Mouse (Mus musculus): ENCODE results near the gene Dnlz. TPM values are rescaled to one million over a fixed set of nuclear protein-coding genes. Genes with fewer than 3 reads are reported as not detected.

Dnlz gene
- polyA plus RNA-seq, 1 experiment: 35.3 TPM

DNA sequence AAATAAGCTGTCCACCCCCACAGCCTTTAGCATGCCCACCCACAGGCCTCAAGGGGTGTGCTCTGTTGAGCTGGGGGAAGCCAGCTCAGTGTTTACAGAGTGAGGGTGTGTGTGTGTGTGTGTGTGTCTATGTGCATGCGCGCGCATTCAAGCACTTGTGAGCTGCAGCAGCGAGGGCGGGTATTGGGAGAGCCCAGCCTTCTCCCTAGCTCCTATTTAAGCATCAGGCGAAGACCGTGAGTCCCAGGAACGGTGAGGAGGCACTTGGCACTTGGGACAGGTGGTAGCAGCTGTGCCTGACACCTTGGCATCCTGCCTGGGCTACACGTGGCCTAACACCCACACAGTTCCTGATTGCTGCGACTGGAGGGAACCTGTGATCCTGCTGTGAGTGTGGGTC, 9.9 kb downstream of the Dnlz start:
- Histone ChIP-seq H3K27me3 (replicated peaks) (no peaks in the 10 kb centered on the region), H3K9me3 (no peaks in the 10 kb centered on the region), H3K4me3 (replicated peaks) (peak overlapping the region; percentile 90), H3K36me3 (replicated peaks; ENCODE audit: low read length) (peaks cover 81% of the 10 kb centered on the region), H3K4me1 (peaks cover 85% of the 10 kb centered on the region)
- TF ChIP-seq FLI1 (IDR thresholded peaks at IDR 0.05; ENCODE audit: low read length) (no peak), GATA1 (IDR thresholded peaks at IDR 0.05; ENCODE audit: borderline replicate concordance, low read length) (no peak)

GRCm38 (mm10) chr2:26341510-26341981, 10.4 kb downstream of the Dnlz start:
- Histone ChIP-seq H3K4me3 (replicated peaks) (peak overlapping the region; percentile 90), H3K9me3 (no peaks in the 10 kb centered on the region), H3K27me3 (replicated peaks) (no peaks in the 10 kb centered on the region), H3K4me1 (peaks cover 80% of the 10 kb centered on the region), H3K36me3 (replicated peaks; ENCODE audit: low read length) (peaks cover 76% of the 10 kb centered on the region)
- TF ChIP-seq FLI1 (IDR thresholded peaks at IDR 0.05; ENCODE audit: low read length) (no peak), GATA1 (IDR thresholded peaks at IDR 0.05; ENCODE audit: borderline replicate concordance, low read length) (no peak)

DNA sequence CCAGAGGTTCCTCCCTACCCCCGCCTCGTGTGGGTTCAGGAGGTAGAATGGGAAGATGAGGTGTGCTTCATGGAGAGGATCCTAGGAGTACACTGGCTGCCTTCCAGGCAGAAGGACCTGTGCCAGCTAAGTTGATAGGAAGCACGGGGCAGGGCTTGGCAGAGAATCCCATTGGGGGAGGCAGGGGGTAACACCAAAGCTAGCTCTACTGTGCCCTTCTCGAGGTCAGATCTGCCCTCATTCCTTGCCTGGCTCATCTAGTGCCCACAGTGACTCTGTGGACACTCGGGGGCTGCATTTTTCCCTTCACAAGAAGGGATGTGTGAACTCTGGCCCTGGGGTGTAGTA, 12.7 kb downstream of the Dnlz start:
- Histone ChIP-seq H3K4me1 (peaks cover 60% of the 10 kb centered on the region), H3K4me3 (replicated peaks) (peak overlapping the region; percentile 4), H3K36me3 (replicated peaks; ENCODE audit: low read length) (peaks cover 52% of the 10 kb centered on the region), H3K27me3 (replicated peaks) (no peaks in the 10 kb centered on the region), H3K9me3 (no peaks in the 10 kb centered on the region)
- TF ChIP-seq FLI1 (IDR thresholded peaks at IDR 0.05; ENCODE audit: low read length) (no peak), GATA1 (IDR thresholded peaks at IDR 0.05; ENCODE audit: borderline replicate concordance, low read length) (no peak)

DNA sequence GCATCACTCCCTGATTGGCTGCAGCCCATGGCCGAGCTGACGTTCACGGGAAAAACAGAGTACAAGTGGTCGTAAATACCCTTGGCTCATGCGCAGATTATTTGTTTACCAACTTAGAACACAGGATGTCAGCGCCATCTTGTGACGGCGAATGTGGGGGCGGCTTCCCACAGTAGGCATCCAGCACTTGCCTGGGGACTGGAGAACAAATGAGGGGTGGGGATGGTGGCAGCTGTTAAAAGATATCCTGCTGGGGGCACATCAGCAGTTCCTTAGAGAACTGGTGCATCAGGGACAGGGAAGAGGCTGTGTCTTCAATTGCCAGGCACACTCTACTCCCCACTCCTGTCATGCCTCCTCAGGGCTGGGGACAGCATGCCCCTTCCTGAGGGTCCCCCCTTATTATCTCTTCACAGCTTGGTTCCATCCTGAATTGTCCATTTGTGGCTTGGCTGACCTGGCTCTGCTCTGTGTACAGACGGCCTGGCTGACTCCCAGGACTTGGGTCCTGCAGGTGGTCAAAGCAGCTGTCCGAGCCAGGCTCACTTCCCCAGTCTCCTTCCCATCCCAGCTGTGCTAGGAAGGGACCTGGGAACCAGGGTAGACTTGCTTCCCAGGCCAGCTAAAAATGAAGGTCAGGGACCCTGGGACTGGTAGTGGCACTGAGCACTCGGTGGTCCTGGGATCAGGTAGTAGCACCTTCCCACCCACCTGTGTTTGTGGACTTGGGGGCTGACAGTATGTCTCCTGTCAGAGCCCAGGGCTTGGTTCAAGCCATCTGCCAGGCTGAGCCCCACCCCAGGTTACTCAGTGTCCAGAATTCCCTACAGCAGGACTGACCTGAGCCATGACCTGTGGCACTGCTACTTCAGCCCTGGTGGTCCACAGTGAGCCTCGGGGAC, 13.4 kb downstream of the Dnlz start:
- no peaks in the 10 kb centered on the region for H3K9me3 ChIP-seq
- no peak for TF ChIP-seq FLI1 (IDR thresholded peaks at IDR 0.05; ENCODE audit: low read length)
- no peak for TF ChIP-seq GATA1 (IDR thresholded peaks at IDR 0.05; ENCODE audit: borderline replicate concordance, low read length)
- H3K27me3 ChIP-seq (replicated peaks): no peaks in the 10 kb centered on the region
- H3K4me1 ChIP-seq: peaks cover 54% of the 10 kb centered on the region
- H3K36me3 ChIP-seq (replicated peaks; ENCODE audit: low read length): peaks cover 46% of the 10 kb centered on the region
- H3K4me3 ChIP-seq (replicated peaks): peak overlapping the region; percentile 35

- Histone ChIP-seq H3K4me3 (replicated peaks) (peak overlapping the region; percentile 71), H3K27me3 (replicated peaks) (no peaks in the 10 kb centered on the region), H3K9me3 (no peaks in the 10 kb centered on the region), H3K36me3 (replicated peaks; ENCODE audit: low read length) (peaks cover 28% of the 10 kb centered on the region), H3K4me1 (peaks cover 70% of the 10 kb centered on the region)
- TF ChIP-seq FLI1 (IDR thresholded peaks at IDR 0.05; ENCODE audit: low read length): no peak
- no peak for TF ChIP-seq GATA1 (IDR thresholded peaks at IDR 0.05; ENCODE audit: borderline replicate concordance, low read length)
Observed at GRCm38 (mm10) chr2:26330702-26331101, 21.2 kb downstream of the Dnlz start.

DNA sequence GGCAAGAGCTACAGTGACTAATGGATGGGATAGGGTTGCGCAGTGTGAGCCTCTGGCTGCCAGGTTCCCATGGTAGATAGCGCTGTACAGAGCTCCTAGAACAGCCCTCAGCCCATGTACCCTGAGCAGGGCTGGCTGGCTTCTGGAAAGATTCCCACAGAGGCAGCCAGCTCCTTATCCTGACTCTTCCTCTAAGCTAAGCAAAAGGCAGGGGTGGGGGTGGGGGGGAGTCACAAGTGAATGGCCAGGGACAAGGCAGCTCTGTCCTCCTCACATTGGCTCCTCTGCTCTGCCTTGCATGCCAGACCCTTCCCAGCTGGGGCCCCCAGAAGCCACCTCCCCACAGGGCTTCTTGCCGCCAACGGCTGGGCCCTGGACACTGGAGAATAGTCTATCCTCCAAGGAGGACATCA, 21.8 kb downstream of the Dnlz start:
- Histone ChIP-seq H3K4me3 (replicated peaks) (peak overlapping the region; percentile 42), H3K9me3 (no peaks in the 10 kb centered on the region), H3K4me1 (peaks cover 77% of the 10 kb centered on the region), H3K27me3 (replicated peaks) (no peaks in the 10 kb centered on the region), H3K36me3 (replicated peaks; ENCODE audit: low read length) (peaks cover 34% of the 10 kb centered on the region)
- TF ChIP-seq GATA1 (IDR thresholded peaks at IDR 0.05; ENCODE audit: borderline replicate concordance, low read length) (no peak), FLI1 (IDR thresholded peaks at IDR 0.05; ENCODE audit: low read length) (no peak)

DNA sequence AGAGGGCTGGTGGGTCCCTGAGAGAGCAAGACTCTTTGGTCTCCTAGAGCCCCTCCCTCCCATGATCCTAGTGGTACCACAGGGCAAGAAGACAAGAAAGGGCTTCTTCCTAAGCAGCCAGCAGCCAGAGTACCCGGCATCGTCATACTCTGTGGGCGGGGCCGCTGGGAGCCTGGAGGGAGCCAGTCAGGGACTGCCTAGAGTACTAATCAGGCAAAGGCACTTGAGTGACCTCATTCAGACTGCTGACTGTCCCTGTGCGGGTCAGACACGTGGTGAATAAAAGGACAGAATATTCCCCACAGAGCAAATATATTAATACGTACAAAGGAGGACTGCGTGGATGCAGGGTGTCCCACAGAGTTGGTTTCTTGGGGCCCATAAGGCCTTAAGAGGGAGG, 22.5 kb downstream of the Dnlz start:
- Histone ChIP-seq H3K27me3 (replicated peaks) (no peaks in the 10 kb centered on the region), H3K36me3 (replicated peaks; ENCODE audit: low read length) (peaks cover 40% of the 10 kb centered on the region), H3K4me3 (replicated peaks) (peak overlapping the region; percentile 59), H3K4me1 (peaks cover 83% of the 10 kb centered on the region), H3K9me3 (no peaks in the 10 kb centered on the region)
- no peak for TF ChIP-seq GATA1 (IDR thresholded peaks at IDR 0.05; ENCODE audit: borderline replicate concordance, low read length)
- TF ChIP-seq FLI1 (IDR thresholded peaks at IDR 0.05; ENCODE audit: low read length): no peak

DNA sequence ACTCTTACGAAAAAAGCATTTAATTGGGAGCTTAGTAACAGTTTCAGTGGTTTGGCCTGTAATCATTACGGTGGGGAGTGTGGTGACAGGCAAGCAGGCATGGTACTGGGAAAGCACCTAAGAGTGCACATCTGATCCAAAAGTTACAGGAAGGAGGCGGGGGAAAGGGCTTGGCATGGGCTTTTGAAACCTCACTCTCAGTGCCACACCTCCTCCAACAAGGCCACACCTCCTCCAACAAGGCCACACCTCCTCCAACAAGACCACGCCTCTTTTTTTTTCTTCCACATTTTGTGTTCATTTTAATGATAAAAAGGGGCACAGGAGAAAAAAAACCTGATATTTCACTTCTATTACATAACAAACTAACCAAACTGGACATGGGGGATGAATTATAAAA, 24.1 kb downstream of the Dnlz start:
- Histone ChIP-seq H3K27me3 (replicated peaks) (no peaks in the 10 kb centered on the region), H3K4me1 (peaks cover 90% of the 10 kb centered on the region)

GRCm38 (mm10) chr2:26325386-26326181, 26.3 kb downstream of the Dnlz start:
- no peak for TF ChIP-seq GATA1 (IDR thresholded peaks at IDR 0.05; ENCODE audit: borderline replicate concordance, low read length)
- TF ChIP-seq FLI1 (IDR thresholded peaks at IDR 0.05; ENCODE audit: low read length): no peak
- H3K4me3 ChIP-seq (replicated peaks): peak overlapping the region; percentile 71
- peaks cover 3% of the 10 kb centered on the region for H3K27me3 ChIP-seq (replicated peaks)
- peaks cover 90% of the 10 kb centered on the region for H3K4me1 ChIP-seq
- H3K36me3 ChIP-seq (replicated peaks; ENCODE audit: low read length): peaks cover 57% of the 10 kb centered on the region
- no peaks in the 10 kb centered on the region for H3K9me3 ChIP-seq

More for the DNA sequence above, 24.1 kb downstream of the Dnlz start:
- TF ChIP-seq GATA1 (IDR thresholded peaks at IDR 0.05; ENCODE audit: borderline replicate concordance, low read length): no peak
- H3K4me3 ChIP-seq (replicated peaks): no peak overlapping the region
- no peaks in the 10 kb centered on the region for H3K9me3 ChIP-seq
- H3K36me3 ChIP-seq (replicated peaks; ENCODE audit: low read length): peaks cover 55% of the 10 kb centered on the region

DNA sequence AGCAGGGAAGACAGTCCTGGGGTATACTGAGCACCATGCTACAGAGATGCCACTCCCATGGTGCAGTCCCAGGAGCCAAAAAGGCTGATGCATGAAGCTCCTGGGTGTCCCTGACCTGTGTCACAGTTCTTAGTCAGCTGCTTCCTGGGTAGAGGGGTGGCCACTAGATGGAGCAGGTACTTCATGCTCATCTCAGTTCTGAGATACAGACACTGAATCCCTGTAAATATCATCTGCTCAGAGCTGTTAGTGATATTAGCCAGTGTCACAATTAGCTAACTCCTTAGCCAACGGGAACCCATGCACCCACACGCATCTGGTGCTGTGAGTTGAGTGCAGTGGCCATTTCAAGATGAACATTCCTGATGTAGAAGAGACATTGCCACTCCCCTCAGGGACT, 27.0 kb downstream of the Dnlz start:
- Histone ChIP-seq H3K27me3 (replicated peaks) (peaks cover 7% of the 10 kb centered on the region), H3K4me3 (replicated peaks) (peak overlapping the region; percentile 6), H3K36me3 (replicated peaks; ENCODE audit: low read length) (peaks cover 53% of the 10 kb centered on the region), H3K9me3 (no peaks in the 10 kb centered on the region), H3K4me1 (peaks cover 90% of the 10 kb centered on the region)
- no peak for TF ChIP-seq FLI1 (IDR thresholded peaks at IDR 0.05; ENCODE audit: low read length)
- no peak for TF ChIP-seq GATA1 (IDR thresholded peaks at IDR 0.05; ENCODE audit: borderline replicate concordance, low read length)
